ENCODE assay signal across 9 mouse cellular contexts in the genomic region with DNA sequence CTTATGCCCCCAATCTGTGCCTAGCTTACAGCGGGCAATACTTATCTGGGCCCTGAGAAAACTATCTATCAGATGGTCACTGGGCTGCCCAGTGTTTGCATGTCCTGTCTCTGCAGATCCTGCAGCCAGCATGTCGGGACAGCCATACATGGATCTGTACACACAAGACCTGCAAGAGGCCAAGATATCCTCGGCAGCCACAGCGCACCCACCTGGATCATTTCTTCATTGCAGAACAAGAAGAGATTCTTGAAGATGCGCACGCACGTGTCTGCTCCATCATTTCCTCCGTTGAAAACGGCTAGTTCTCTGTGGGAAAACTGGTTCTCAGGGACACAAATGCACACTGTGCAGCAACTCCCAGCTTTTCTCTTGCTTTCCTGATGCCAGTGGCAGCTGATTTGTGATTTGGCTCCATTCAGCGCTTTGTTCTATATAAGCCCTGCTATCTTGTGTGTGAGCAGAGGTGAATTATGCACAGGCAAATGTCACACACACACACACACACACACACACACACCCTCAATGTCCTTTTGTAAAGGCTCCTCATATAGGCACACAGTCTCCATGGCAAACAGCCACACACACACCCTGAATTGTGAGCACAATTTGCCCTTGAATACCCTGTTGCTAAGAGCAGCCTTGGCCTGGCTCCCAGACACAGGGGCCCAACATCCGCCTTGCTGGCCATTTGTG.
A peak's percentile ranks its signal among the peaks of the same experiment; 100 is the strongest.
DNase-seq lines count a peak whose midpoint lies in the region; ATAC-seq and TF ChIP-seq lines count a peak whose summit lies in the region.
"Had no signal": no experiment of that assay in that cellular context is flagged by ENCODE, and none has a peak within 500 bp of the region (broad histone marks: within the 10 kb centered on the region; RNA-seq: fewer than 3 reads in every experiment).

No protein-coding gene starts in this region.

- no peaks in the 10 kb centered on the region for H3K27me3 ChIP-seq in stomach, postnatal 0 days (ENCODE audit: control insufficient read depth, insufficient read depth, low read length)

- TF ChIP-seq CTCF in stomach, postnatal 0 days (IDR thresholded peaks at IDR 0.05; ENCODE audit: low read depth), result no peak

- DNase-seq in adrenal gland, adult 2 months, result peak; percentile 63
- DNase-seq in adrenal gland, postnatal 4 days (ENCODE audit: low spot score in 2 of 2), result no peak
- DNase-seq in right cerebral cortex, adult 18-20 months, result peak; percentile 19
- DNase-seq in right cerebral cortex, postnatal 36 days (ENCODE audit: low spot score in 2 of 2), result no peak
- peak; percentile 2 for DNase-seq in lung, postnatal 25 days (ENCODE audit: low spot score)
- DNase-seq in stomach, postnatal 0 days (ENCODE audit: low spot score), result peak; percentile 40
- no peak for DNase-seq in urinary bladder, postnatal 10 days (ENCODE audit: low spot score)
- no peak for DNase-seq in urinary bladder, postnatal 14 days (ENCODE audit: low spot score)

- 58% methylated on average over 11 of the region's 11 CpGs for WGBS in stomach, postnatal 0 days

- no peak for TF ChIP-seq EP300 in stomach, postnatal 0 days (optimal IDR thresholded peaks at IDR 0.05)

- ATAC-seq in stomach, postnatal 0 days (ENCODE audit: low FRiP score, low TSS enrichment), result peak; percentile 61

- H3K4me2 ChIP-seq in stomach, postnatal 0 days (replicated peaks; ENCODE audit: low read depth), result no peak overlapping the region

- no peak overlapping the region for H3K4me3 ChIP-seq in stomach, postnatal 0 days (ENCODE audit: low read depth, low read length)

- H3K36me3 ChIP-seq in stomach, postnatal 0 days (ENCODE audit: control insufficient read depth, insufficient read depth, low read length), result no peaks in the 10 kb centered on the region

- H3K9ac ChIP-seq in stomach, postnatal 0 days (ENCODE audit: low read length), result no peak overlapping the region

- no peaks in the 10 kb centered on the region for H3K4me1 ChIP-seq in stomach, postnatal 0 days (replicated peaks; ENCODE audit: control insufficient read depth, insufficient read depth)

- H3K9me3 ChIP-seq in stomach, postnatal 0 days (ENCODE audit: control insufficient read depth, low read length), result no peaks in the 10 kb centered on the region

- H3K27ac ChIP-seq in stomach, postnatal 0 days (replicated peaks), result no peak overlapping the region
- H3K27ac ChIP-seq: kidney, postnatal 0 days had no signal

Comparison
In these comparisons a context has a peak if more than half of its experiments do, and no peak if none do; other contexts are left out.
1. DNase-seq: peak in adrenal gland, adult 2 months (single experiment), right cerebral cortex, adult 18-20 months (single experiment), lung, postnatal 25 days (single experiment) and stomach, postnatal 0 days (single experiment); none in adrenal gland, postnatal 4 days (0 of 2), right cerebral cortex, postnatal 36 days (0 of 2), urinary bladder, postnatal 10 days (single experiment) and urinary bladder, postnatal 14 days (single experiment).